Mouse (Mus musculus) heart, adult 11 months (tissue): ENCODE data around the gene Tfrc.

ENCODE experiments used
- DNase-seq: peaks from one replicate; pipeline ENCODE4 v3.0.0; 2022

Gene Tfrc

DNA sequence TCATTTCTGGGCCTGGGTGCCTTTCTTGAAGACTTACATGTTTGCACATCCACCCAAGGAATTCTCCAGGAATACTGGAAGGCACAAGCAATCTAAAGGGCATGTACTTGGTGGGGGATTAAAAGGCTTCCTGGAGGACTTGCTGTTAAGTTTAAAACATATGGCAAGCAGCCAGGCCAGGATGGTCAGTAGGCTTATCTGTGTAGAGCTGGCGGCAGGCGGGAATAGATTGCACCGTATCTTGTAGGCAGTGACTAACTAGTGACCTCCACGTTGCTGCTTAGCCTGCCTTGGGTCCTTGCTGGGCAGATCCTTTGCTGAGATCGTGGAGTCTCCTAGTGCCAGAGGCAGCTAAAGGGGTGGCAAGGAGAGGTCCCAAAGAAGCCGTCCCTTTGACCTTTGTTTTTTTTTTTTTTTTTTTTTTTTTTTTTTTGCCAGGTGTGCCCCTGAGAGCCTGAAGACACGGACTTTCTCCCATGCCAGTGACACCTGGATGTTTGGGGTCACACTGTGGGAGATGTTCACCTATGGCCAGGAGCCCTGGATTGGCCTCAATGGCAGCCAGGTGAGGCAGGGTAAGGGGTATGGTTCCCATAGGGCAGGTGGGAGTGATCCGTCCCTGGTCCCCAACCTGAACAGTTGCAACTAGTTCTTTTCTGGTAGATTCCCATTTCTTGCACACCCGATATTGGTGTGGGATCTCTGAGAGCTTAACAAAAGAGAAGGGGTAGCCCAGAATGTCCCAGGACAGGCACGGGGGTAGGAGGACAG lies 61.8 kb downstream of the Tfrc start:
- DNase-seq = peak; percentile 88

DNA sequence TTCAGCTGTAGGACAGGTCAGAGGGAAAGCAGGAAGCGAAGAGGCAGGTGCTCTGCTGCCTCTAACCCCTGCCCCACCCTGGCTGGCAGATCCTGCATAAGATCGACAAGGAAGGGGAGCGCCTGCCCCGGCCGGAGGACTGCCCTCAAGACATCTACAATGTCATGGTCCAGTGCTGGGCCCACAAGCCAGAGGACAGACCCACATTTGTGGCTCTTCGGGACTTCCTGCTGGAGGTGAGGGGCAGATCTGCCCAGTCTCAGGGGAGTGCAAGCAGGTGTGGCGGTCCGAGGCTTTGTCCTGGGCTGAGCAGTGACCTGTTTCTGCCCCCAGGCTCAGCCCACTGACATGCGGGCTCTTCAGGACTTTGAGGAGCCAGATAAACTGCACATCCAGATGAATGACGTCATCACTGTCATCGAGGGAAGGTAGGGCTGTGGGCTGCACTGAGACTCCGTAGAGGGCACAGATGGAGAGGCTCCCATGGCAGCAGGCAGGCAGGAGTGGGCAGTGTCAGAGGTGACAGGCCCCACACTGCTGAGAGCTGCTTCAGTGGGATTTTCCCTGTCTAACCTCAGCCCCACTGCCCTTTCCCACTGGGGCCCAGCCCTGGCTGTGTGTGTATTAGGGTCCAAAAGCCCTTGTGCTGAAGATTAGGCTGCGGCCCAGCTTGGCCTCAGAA lies 62.6 kb downstream of the Tfrc start:
- peak; percentile 88 for DNase-seq

DNA sequence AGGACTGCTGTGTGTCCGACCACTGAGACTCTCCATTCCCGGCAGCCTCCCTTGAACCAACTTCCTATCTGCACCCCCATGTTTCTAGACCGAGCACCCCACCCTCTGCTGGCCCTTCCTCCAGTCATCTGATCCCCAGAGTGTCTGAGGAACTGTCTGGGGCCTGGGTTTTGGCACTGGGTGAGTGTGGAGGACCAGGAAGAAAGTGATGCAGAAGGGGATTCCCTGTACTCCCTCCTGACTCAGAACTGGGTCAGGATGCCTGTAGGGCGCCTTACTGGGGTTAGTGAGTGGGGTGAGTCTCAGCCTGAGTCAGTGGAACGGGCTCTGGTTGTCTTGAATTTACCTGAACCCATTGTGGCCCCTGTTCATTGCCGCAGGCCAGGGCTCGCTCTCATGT lies 63.5 kb downstream of the Tfrc start:
- DNase-seq = peak; percentile 80

DNA sequence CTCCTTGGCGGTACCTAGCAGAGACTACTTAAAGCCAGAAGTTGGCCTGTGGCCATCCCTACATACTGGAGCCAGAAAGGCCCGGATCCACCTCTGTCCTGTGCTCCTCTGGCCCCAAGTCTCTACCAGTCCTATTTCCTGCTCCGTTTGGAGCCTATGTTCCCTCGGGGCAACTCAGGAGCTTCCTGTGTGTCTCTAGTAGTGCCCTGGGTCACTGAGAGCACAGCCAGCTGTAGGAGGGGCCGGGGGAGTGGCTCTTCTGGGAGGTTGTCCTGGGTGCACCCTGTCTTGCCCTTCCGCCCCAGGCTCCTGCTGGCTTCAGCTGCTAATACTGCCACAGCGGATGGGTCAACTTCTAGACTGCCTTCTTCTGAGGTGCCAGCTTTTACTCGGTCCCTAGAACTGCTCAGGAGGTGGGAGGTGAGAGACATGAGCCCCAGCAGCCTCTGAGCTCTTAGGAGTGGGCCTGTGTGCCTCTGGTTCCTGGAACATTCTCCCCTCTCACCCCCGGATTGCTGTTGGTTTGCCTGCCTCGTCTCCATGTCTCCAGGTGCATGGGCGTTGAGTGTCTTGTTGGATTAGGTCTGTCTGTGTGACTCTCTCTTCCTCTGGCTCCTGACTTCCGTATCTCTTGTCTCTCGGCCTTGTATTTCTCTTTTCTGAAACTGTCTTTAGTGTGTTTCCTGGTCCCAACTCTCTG lies 64.3 kb downstream of the Tfrc start:
- DNase-seq = peak; percentile 98

DNA sequence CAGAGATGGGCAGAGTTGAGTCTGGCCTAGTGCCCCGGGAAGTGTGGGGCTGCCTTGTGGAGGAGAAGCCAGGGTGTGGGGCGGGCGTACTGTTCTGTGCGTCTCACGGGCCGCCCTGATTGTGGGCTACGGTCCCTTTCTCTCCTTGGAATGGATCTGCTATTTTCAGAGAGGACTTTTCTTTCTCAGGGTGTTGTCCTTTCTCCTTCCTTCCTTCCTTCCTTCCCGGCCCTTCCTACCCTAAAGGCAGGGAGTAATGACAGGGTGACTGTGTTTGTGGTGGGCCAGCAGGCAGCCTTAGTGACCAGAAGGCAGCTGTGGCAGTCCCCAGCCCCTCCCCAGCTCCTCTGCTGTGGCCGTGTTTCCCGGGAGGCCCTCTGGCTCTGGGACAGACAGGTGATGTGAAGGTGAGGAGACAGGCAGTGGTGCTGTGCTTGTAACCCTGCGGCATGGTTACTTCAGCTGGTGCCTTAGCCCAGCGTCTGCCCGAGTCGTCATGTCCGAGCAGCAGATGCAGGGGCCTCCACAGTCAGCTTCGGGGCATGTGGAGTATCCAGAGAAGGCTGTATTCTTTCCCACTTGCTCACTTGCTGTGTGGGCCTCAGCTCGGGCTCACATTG lies 65.5 kb downstream of the Tfrc start:
- DNase-seq = peak; percentile 92

DNA sequence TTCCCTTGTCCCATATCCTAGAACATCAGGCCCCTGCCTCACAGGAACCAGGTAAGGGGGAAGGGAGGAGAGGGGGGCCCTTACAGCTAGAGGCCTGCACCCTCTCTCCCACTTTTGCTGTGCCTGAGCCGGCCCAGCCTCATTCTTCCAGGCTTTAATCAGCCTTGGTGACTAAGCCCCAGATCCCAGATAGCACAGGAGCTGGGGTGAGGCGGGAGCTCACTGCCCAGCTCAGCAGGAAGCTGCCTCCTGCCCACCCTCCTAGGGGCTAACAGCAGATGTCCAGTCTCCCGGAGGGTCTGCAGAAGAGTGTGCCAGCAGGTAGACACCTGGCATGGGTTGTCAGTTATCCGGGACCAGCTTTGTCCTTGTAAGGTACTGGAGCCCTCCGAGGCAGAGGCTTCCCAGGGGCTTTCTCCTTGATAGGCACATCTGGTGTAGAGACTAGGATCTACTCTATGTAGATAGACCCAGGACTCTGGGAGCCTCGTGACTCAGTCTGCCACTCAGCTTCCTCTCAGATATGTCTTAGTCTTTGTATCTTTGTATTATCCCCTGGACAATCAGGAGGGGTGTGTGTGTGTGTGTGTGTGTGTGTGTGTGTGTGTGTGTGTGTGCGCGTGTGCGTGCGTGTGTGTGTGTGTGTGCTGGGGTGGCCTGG lies 68.5 kb downstream of the Tfrc start:
- DNase-seq = no peak

DNA sequence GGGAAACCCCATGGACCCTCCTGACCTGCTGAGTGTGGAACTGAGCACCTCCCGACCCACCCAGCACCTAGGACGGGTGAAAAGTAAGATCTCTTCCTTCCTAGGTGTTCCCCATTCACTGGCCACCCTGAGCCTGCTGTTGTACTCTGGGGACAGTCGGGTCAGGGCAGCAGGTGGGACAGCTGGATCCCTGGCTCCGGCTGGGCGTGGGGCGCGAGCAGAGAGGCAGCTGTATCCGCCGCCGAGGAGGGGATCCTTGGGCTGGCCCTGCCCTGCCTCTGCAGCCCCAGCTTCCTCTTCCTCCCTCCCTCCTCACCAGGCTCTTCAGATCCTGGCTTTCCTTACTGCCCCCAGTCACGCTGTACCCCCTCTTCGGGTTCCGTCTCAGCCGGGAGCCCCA lies 69.2 kb downstream of the Tfrc start:
- DNase-seq = peak; percentile 84

DNA sequence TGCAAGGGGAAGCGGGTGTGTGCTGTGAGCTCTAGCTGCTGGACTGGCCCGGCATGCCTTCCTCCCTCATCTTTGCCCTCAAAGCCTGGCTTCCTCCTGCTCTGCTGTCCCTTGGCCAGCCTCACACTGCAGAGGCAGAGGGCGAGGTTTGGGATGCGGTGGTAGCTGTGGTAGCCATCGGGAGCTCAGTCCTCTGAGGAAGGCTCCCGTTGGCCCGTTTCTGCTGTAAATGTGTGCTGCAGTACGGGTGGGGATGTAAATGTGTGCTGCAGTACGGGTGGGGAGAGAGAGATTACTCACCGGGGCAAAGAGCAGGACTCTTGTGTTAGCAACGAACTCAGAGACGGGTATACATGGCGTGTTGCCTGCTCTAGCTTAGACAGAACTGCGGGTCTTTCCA lies 70.1 kb downstream of the Tfrc start:
- no peak for DNase-seq

DNA sequence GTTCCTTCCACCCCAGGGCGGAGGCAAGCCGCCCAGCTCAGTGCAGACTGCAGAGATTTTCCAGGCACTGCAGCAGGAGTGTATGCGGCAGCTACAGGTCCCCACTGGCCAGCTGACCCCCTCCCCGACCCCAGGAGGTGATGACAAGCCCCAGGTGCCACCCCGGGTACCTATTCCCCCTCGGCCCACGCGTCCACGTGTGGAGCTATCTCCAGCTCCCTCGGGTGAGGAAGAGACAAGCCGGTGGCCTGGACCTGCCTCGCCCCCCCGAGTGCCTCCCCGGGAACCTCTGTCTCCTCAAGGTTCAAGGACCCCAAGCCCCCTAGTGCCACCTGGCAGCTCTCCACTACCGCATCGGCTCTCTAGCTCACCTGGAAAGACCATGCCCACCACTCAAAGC lies 71.3 kb downstream of the Tfrc start:
- DNase-seq = peak; percentile 92

DNA sequence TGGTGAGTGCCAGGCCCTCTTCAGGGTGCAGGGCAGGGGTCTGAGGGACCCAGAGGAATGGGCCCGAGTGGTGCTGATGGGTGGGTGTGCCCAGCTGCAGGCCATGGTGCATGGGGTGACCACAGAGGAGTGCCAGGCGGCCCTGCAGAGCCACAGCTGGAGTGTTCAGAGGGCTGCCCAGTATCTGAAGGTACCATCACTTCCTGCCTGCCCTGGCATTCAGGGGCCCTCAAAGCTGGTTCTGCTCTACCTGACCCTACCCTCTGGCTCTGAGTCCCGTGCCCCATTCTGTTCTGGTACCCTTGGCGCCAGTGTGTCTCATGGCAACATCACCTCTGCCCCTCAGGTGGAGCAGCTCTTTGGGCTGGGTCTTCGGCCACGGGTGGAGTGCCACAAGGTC lies 72.1 kb downstream of the Tfrc start:
- DNase-seq = peak; percentile 91

DNA sequence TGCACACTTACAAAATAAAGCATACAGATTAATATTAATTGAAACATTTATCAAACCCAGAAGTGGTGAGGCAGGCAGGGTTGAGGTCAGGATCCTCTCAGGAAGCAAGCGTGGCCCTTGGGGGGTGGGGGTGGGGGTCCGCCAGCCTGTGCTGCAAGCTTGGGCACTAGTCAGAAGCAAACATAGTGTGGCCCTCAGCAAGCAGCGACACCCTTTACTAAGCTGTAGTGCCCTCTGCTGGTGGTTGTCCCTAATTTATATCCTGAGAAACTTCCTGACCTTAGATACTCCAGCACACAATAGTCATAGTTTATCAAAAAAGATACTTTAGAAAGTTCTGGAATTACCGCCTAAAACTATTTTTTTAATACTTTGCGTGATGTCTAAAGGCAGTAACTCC lies 73.5 kb downstream of the Tfrc start:
- DNase-seq = peak; percentile 89
